Mouse (Mus musculus) right cerebral cortex, postnatal 14 days (tissue): ENCODE results near the gene Ltbp4.

ENCODE experiments used
- DNase-seq: peaks from one replicate; pipeline ENCODE4 v3.0.0; 2022

Gene Ltbp4

GRCm38 (mm10) chr7:27355745-27356240 lies 18.3 kb upstream of the Ltbp4 start, which contains the start of gene Shkbp1:
Gene Shkbp1, minus strand, starts transcription at chr7:27356019.
- peak; percentile 83 for DNase-seq

GRCm38 (mm10) chr7:27355261-27355660 lies 17.8 kb upstream of the Ltbp4 start:
- no peak for DNase-seq

GRCm38 (mm10) chr7:27354783-27355182 lies 17.3 kb upstream of the Ltbp4 start:
- DNase-seq, result no peak

- DNase-seq, result no peak
Observed at GRCm38 (mm10) chr7:27354144-27354543, 16.7 kb upstream of the Ltbp4 start.

GRCm38 (mm10) chr7:27345444-27345843 lies 8.0 kb upstream of the Ltbp4 start:
- no peak for DNase-seq

- no peak for DNase-seq
Observed at GRCm38 (mm10) chr7:27342595-27342994, 5.1 kb upstream of the Ltbp4 start.

- DNase-seq, result peak; percentile 66
Observed at GRCm38 (mm10) chr7:27339519-27339918, 2.0 kb upstream of the Ltbp4 start.

- DNase-seq, result no peak
Observed at GRCm38 (mm10) chr7:27339114-27339513, 1.6 kb upstream of the Ltbp4 start.

- DNase-seq, result peak; percentile 90
Observed at GRCm38 (mm10) chr7:27335928-27336823, 1.3 kb downstream of the Ltbp4 start.

GRCm38 (mm10) chr7:27335011-27335720 lies 2.3 kb downstream of the Ltbp4 start:
- DNase-seq, result no peak

GRCm38 (mm10) chr7:27334405-27334911 lies 3.0 kb downstream of the Ltbp4 start:
- DNase-seq, result peak; percentile 28

- DNase-seq, result peak; percentile 41
Observed at GRCm38 (mm10) chr7:27333316-27333941, 4.1 kb downstream of the Ltbp4 start.

- DNase-seq, result peak; percentile 90
Observed at GRCm38 (mm10) chr7:27332353-27333199, 4.9 kb downstream of the Ltbp4 start.

GRCm38 (mm10) chr7:27331854-27332253 lies 5.6 kb downstream of the Ltbp4 start:
- no peak for DNase-seq

- DNase-seq, result no peak
Observed at GRCm38 (mm10) chr7:27331541-27331851, 6.0 kb downstream of the Ltbp4 start.

- peak; percentile 63 for DNase-seq
Observed at GRCm38 (mm10) chr7:27330709-27331540, 6.6 kb downstream of the Ltbp4 start.

- DNase-seq, result no peak
Observed at GRCm38 (mm10) chr7:27329981-27330380, 7.5 kb downstream of the Ltbp4 start.

GRCm38 (mm10) chr7:27329326-27329947 lies 8.1 kb downstream of the Ltbp4 start:
- peak; percentile 90 for DNase-seq

GRCm38 (mm10) chr7:27328648-27329047 lies 8.8 kb downstream of the Ltbp4 start:
- DNase-seq, result no peak

- no peak for DNase-seq
Observed at GRCm38 (mm10) chr7:27328161-27328560, 9.3 kb downstream of the Ltbp4 start.

GRCm38 (mm10) chr7:27327500-27327899 lies 10.0 kb downstream of the Ltbp4 start:
- no peak for DNase-seq
